Mouse (Mus musculus): Measurements from ENCODE around the gene Bbs9.

- no peak for TF ChIP-seq CTCF (conservative IDR thresholded peaks at IDR 0.05; ENCODE audit: insufficient read depth, insufficient read length, low read depth, low read length)
- no peak for TF ChIP-seq POLR2A (IDR thresholded peaks at IDR 0.05; ENCODE audit: low read depth, low read length)
Observed at GRCm38 (mm10) chr9:22791208-22791607, 315.7 kb downstream of the Bbs9 start.
